In genomic region chr3:126977399-126977798, GRCm38 (mm10) we compare ENCODE assay signal across 17 mouse cellular contexts.
A peak's percentile ranks its signal among the peaks of the same experiment; 100 is the strongest.
DNase-seq lines count a peak whose midpoint lies in the region; ATAC-seq and TF ChIP-seq lines count a peak whose summit lies in the region.
"Had no signal": no experiment of that assay in that cellular context is flagged by ENCODE, and none has a peak within 500 bp of the region (broad histone marks: within the 10 kb centered on the region; RNA-seq: fewer than 3 reads in every experiment).

No protein-coding gene starts in this region.

- 0 out of 2 replicates have a peak overlapping the region, but pooled peaks have one; percentile 36 for H3K9ac ChIP-seq in embryonic facial prominence, embryonic 13.5 days
- no peak overlapping the region for H3K9ac ChIP-seq in midbrain, postnatal 0 days (replicated peaks; ENCODE audit: low read length, poor library complexity, severe bottlenecking)
- no peak overlapping the region for H3K9ac ChIP-seq in midbrain, embryonic 16.5 days (ENCODE audit: low read depth, low read length)
- H3K9ac ChIP-seq in hindbrain, embryonic 11.5 days (ENCODE audit: low read depth, low read length): no peak overlapping the region
- H3K9ac ChIP-seq: embryonic facial prominence, embryonic 15.5 days; forebrain, embryonic 13.5 days had no signal

- no peak for ATAC-seq in embryonic facial prominence, embryonic 13.5 days (ENCODE audit: insufficient number of reproducible peaks, insufficient read depth, low FRiP score, low TSS enrichment, low read depth)
- ATAC-seq in midbrain, postnatal 0 days (ENCODE audit: low FRiP score): no peak
- no peak for ATAC-seq in midbrain, embryonic 16.5 days
- peak; percentile 34; the same call in 1 of the 2 replicates for ATAC-seq in hindbrain, embryonic 11.5 days (ENCODE audit: low FRiP score)
- ATAC-seq: forebrain, embryonic 13.5 days; Patski had no signal

- H3K9me3 ChIP-seq in embryonic facial prominence, embryonic 13.5 days: no peaks in the 10 kb centered on the region
- no peaks in the 10 kb centered on the region for H3K9me3 ChIP-seq in embryonic facial prominence, embryonic 10.5 days
- no peaks in the 10 kb centered on the region for H3K9me3 ChIP-seq in midbrain, postnatal 0 days (ENCODE audit: low read length)
- no peaks in the 10 kb centered on the region for H3K9me3 ChIP-seq in midbrain, embryonic 16.5 days (replicated peaks; ENCODE audit: control insufficient read depth, low read length, poor library complexity, severe bottlenecking)
- H3K9me3 ChIP-seq in hindbrain, embryonic 11.5 days (ENCODE audit: control insufficient read depth, low read length): no peaks in the 10 kb centered on the region
- H3K9me3 ChIP-seq in limb, embryonic 10.5 days (replicated peaks): no peaks in the 10 kb centered on the region
- H3K9me3 ChIP-seq: embryonic facial prominence, embryonic 15.5 days; forebrain, embryonic 13.5 days had no signal

- TF ChIP-seq CTCF in midbrain, postnatal 0 days (IDR thresholded peaks at IDR 0.05): no peak

- DNase-seq in embryonic facial prominence, embryonic 10.5 days (ENCODE audit: low spot score): no peak
- DNase-seq in midbrain, postnatal 0 days (ENCODE audit: low spot score): peak; percentile 34
- DNase-seq in hindbrain, embryonic 11.5 days (ENCODE audit: low spot score): no peak
- DNase-seq in spleen, adult 12 weeks (ENCODE audit: low spot score): no peak
- DNase-seq in limb, embryonic 10.5 days (ENCODE audit: low spot score): no peak
- DNase-seq: B cell, adult 2 months; kidney, adult 9 months; layer of hippocampus, adult 9-11 months; liver; lung, adult 18-20 months; lung, postnatal 36 days; right cerebral cortex, adult 18-20 months had no signal

- peaks cover 3% of the 10 kb centered on the region for H3K4me1 ChIP-seq in embryonic facial prominence, embryonic 13.5 days
- peaks cover 4% of the 10 kb centered on the region; the same call in 1 of the 2 replicates for H3K4me1 ChIP-seq in embryonic facial prominence, embryonic 10.5 days
- no peaks in the 10 kb centered on the region for H3K4me1 ChIP-seq in midbrain, postnatal 0 days (ENCODE audit: insufficient read depth, low read length)
- H3K4me1 ChIP-seq in midbrain, embryonic 16.5 days (ENCODE audit: control insufficient read depth, insufficient read depth, low read length): peaks cover 3% of the 10 kb centered on the region; the same call in 1 of the 2 replicates
- H3K4me1 ChIP-seq in hindbrain, embryonic 11.5 days (replicated peaks; ENCODE audit: control insufficient read depth, insufficient read depth, low read length): no peaks in the 10 kb centered on the region
- H3K4me1 ChIP-seq in limb, embryonic 10.5 days: no peaks in the 10 kb centered on the region
- H3K4me1 ChIP-seq: embryonic facial prominence, embryonic 15.5 days; forebrain, embryonic 13.5 days had no signal

- H3K36me3 ChIP-seq in embryonic facial prominence, embryonic 13.5 days: no peaks in the 10 kb centered on the region; the same call in 1 of the 2 replicates
- peaks cover 4% of the 10 kb centered on the region; the same call in 1 of the 2 replicates for H3K36me3 ChIP-seq in embryonic facial prominence, embryonic 10.5 days (replicated peaks)
- peaks cover 34% of the 10 kb centered on the region for H3K36me3 ChIP-seq in midbrain, postnatal 0 days (ENCODE audit: insufficient read depth, low read length)
- peaks cover 21% of the 10 kb centered on the region for H3K36me3 ChIP-seq in midbrain, embryonic 16.5 days (ENCODE audit: control insufficient read depth, insufficient read depth, low read length)
- no peaks in the 10 kb centered on the region for H3K36me3 ChIP-seq in hindbrain, embryonic 11.5 days (ENCODE audit: control insufficient read depth, insufficient read depth, low read length)
- H3K36me3 ChIP-seq in limb, embryonic 10.5 days: no peaks in the 10 kb centered on the region
- H3K36me3 ChIP-seq: embryonic facial prominence, embryonic 15.5 days had no signal

- H3K27me3 ChIP-seq in embryonic facial prominence, embryonic 13.5 days: no peaks in the 10 kb centered on the region
- no peaks in the 10 kb centered on the region for H3K27me3 ChIP-seq in embryonic facial prominence, embryonic 10.5 days (replicated peaks; ENCODE audit: low read depth, poor library complexity, severe bottlenecking)
- H3K27me3 ChIP-seq in midbrain, postnatal 0 days (ENCODE audit: insufficient read depth, low read length): no peaks in the 10 kb centered on the region
- no peaks in the 10 kb centered on the region for H3K27me3 ChIP-seq in midbrain, embryonic 16.5 days (ENCODE audit: control insufficient read depth, insufficient read depth, low read depth, low read length)
- no peaks in the 10 kb centered on the region for H3K27me3 ChIP-seq in hindbrain, embryonic 11.5 days (ENCODE audit: control insufficient read depth, insufficient read depth, low read length)
- no peaks in the 10 kb centered on the region for H3K27me3 ChIP-seq in limb, embryonic 10.5 days (ENCODE audit: low read depth, poor library complexity, severe bottlenecking)
- H3K27me3 ChIP-seq: embryonic facial prominence, embryonic 15.5 days; forebrain, embryonic 13.5 days; Patski had no signal

- no peak overlapping the region for H3K4me3 ChIP-seq in embryonic facial prominence, embryonic 13.5 days
- H3K4me3 ChIP-seq in embryonic facial prominence, embryonic 10.5 days: no peak overlapping the region
- H3K4me3 ChIP-seq in midbrain, postnatal 0 days (ENCODE audit: low read depth, low read length): no peak overlapping the region
- no peak overlapping the region for H3K4me3 ChIP-seq in midbrain, embryonic 16.5 days (ENCODE audit: low read depth, low read length)
- no peak overlapping the region for H3K4me3 ChIP-seq in hindbrain, embryonic 11.5 days (ENCODE audit: low read depth, low read length)
- no peak overlapping the region for H3K4me3 ChIP-seq in limb, embryonic 10.5 days
- H3K4me3 ChIP-seq: embryonic facial prominence, embryonic 15.5 days; forebrain, embryonic 13.5 days had no signal

- 57% methylated on average over 6 of the region's 6 CpGs for WGBS in embryonic facial prominence, embryonic 13.5 days
- WGBS in embryonic facial prominence, embryonic 10.5 days: 60% methylated on average over 6 of the region's 6 CpGs
- WGBS in midbrain, postnatal 0 days: 57% methylated on average over 6 of the region's 6 CpGs
- 57% methylated on average over 6 of the region's 6 CpGs for WGBS in midbrain, embryonic 16.5 days
- WGBS in hindbrain, embryonic 11.5 days: 56% methylated on average over 6 of the region's 6 CpGs
- 86% methylated on average over 6 of the region's 6 CpGs for WGBS in limb, embryonic 10.5 days

- H3K27ac ChIP-seq in embryonic facial prominence, embryonic 13.5 days: peak overlapping the region; percentile 28; the same call in 1 of the 2 replicates
- H3K27ac ChIP-seq in embryonic facial prominence, embryonic 10.5 days (replicated peaks): no peak overlapping the region
- peak overlapping the region; percentile 26; the same call in 1 of the 2 replicates for H3K27ac ChIP-seq in midbrain, postnatal 0 days (ENCODE audit: low read depth, low read length)
- no peak overlapping the region for H3K27ac ChIP-seq in midbrain, embryonic 16.5 days (ENCODE audit: low read length)
- no peak overlapping the region for H3K27ac ChIP-seq in hindbrain, embryonic 11.5 days (ENCODE audit: low read depth, low read length)
- no peak overlapping the region for H3K27ac ChIP-seq in limb, embryonic 10.5 days
- H3K27ac ChIP-seq: embryonic facial prominence, embryonic 15.5 days; forebrain, embryonic 13.5 days had no signal

- H3K4me2 ChIP-seq in embryonic facial prominence, embryonic 13.5 days: 0 out of 2 replicates have a peak overlapping the region, but pooled peaks have one; percentile 1
- H3K4me2 ChIP-seq in midbrain, postnatal 0 days (ENCODE audit: low read depth, low read length, poor library complexity, severe bottlenecking): no peak overlapping the region
- no peak overlapping the region for H3K4me2 ChIP-seq in midbrain, embryonic 16.5 days (ENCODE audit: low read length)
- no peak overlapping the region for H3K4me2 ChIP-seq in hindbrain, embryonic 11.5 days (replicated peaks; ENCODE audit: low read depth, low read length)
- H3K4me2 ChIP-seq: embryonic facial prominence, embryonic 15.5 days; forebrain, embryonic 13.5 days had no signal

Comparison
In these comparisons a context has a peak if more than half of its experiments do, and no peak if none do; other contexts are left out.
1. H3K27ac ChIP-seq: peak in embryonic facial prominence, embryonic 13.5 days (single experiment) and midbrain, postnatal 0 days (single experiment); none in embryonic facial prominence, embryonic 10.5 days (single experiment), midbrain, embryonic 16.5 days (single experiment), hindbrain, embryonic 11.5 days (single experiment) and limb, embryonic 10.5 days (single experiment).